Mouse (Mus musculus): ENCODE results near the gene Morn1. TPM values are rescaled to one million over a fixed set of nuclear protein-coding genes. Genes with fewer than 3 reads are reported as not detected.
A peak's percentile ranks its signal among the peaks of the same experiment; 100 is the strongest.

Gene Morn1
- polyA plus RNA-seq (2015; fragmentation: Nextera tagmentation; extraction: Ambion mirVana): 0.88 and 1.1 TPM in 2 replicates

GRCm38 (mm10) chr4:155086108-155087024 lies at the start of gene Morn1, which contains the start of gene Rer1:
Gene Morn1, plus strand, starts transcription at chr4:155086577.
Gene Rer1, minus strand, starts transcription at chr4:155086382.
- Histone ChIP-seq H3K36me3 (replicated peaks) (peaks cover 28% of the 10 kb centered on the region), H3K9ac (peak within 1 kb of the TSS; percentile 94), H3K4me3 (replicated peaks) (peak within 1 kb of the TSS; percentile 100), H3K9me3 (replicated peaks) (no peaks in the 10 kb centered on the region), H3K27me3 (no peaks in the 10 kb centered on the region), H3K4me1 (replicated peaks) (peaks cover 53% of the 10 kb centered on the region), H3K27ac (replicated peaks) (peak within 1 kb of the TSS; percentile 92), H3K4me2 (peak within 1 kb of the TSS; percentile 98)
- ATAC-seq (ENCODE audit: insufficient read depth): peak; percentile 97
- WGBS (ENCODE audit: insufficient replicate concordance): under 1% methylated on average over 85 of the region's 85 CpGs

- 46% methylated on average over 9 of the region's 9 CpGs for WGBS (ENCODE audit: insufficient replicate concordance)
- Histone ChIP-seq H3K9ac (no peak overlapping the region), H3K27ac (replicated peaks) (no peak overlapping the region), H3K4me2 (no peak overlapping the region), H3K4me1 (replicated peaks) (no peaks in the 10 kb centered on the region), H3K36me3 (replicated peaks) (no peaks in the 10 kb centered on the region), H3K4me3 (replicated peaks) (no peak overlapping the region), H3K9me3 (replicated peaks) (no peaks in the 10 kb centered on the region), H3K27me3 (peaks cover 73% of the 10 kb centered on the region)
- no peak for ATAC-seq (ENCODE audit: insufficient read depth)
These were observed 46.2 kb upstream of the Morn1 start for GRCm38 (mm10) chr4:155040197-155040596.

- no peaks in the 10 kb centered on the region for H3K4me1 ChIP-seq (replicated peaks)
- no peaks in the 10 kb centered on the region for H3K36me3 ChIP-seq (replicated peaks)
- no peak overlapping the region for H3K9ac ChIP-seq
- no peaks in the 10 kb centered on the region for H3K9me3 ChIP-seq (replicated peaks)
- H3K27me3 ChIP-seq: peaks cover 76% of the 10 kb centered on the region
- WGBS (ENCODE audit: insufficient replicate concordance): 63% methylated on average over 6 of the region's 6 CpGs
- H3K4me2 ChIP-seq: no peak overlapping the region
- H3K4me3 ChIP-seq (replicated peaks): no peak overlapping the region
- ATAC-seq (ENCODE audit: insufficient read depth): no peak
- no peak overlapping the region for H3K27ac ChIP-seq (replicated peaks)
These were observed 45.7 kb upstream of the Morn1 start for GRCm38 (mm10) chr4:155040696-155041095.

GRCm38 (mm10) chr4:155042606-155043288 lies 43.6 kb upstream of the Morn1 start:
- no peak overlapping the region for H3K4me3 ChIP-seq (replicated peaks)
- no peaks in the 10 kb centered on the region for H3K9me3 ChIP-seq (replicated peaks)
- no peak for ATAC-seq (ENCODE audit: insufficient read depth)
- H3K4me2 ChIP-seq: no peak overlapping the region
- peaks cover 72% of the 10 kb centered on the region for H3K27me3 ChIP-seq
- H3K27ac ChIP-seq (replicated peaks): no peak overlapping the region
- no peaks in the 10 kb centered on the region for H3K36me3 ChIP-seq (replicated peaks)
- 3% methylated on average over 65 of the region's 65 CpGs for WGBS (ENCODE audit: insufficient replicate concordance)
- H3K9ac ChIP-seq: no peak overlapping the region
- H3K4me1 ChIP-seq (replicated peaks): no peaks in the 10 kb centered on the region

GRCm38 (mm10) chr4:155043289-155043625 lies 43.1 kb upstream of the Morn1 start:
- no peaks in the 10 kb centered on the region for H3K36me3 ChIP-seq (replicated peaks)
- H3K4me2 ChIP-seq: no peak overlapping the region
- no peak for ATAC-seq (ENCODE audit: insufficient read depth)
- H3K9me3 ChIP-seq (replicated peaks): no peaks in the 10 kb centered on the region
- H3K27ac ChIP-seq (replicated peaks): no peak overlapping the region
- 3% methylated on average over 25 of the region's 25 CpGs for WGBS (ENCODE audit: insufficient replicate concordance)
- no peak overlapping the region for H3K9ac ChIP-seq
- peaks cover 74% of the 10 kb centered on the region for H3K27me3 ChIP-seq
- no peaks in the 10 kb centered on the region for H3K4me1 ChIP-seq (replicated peaks)
- no peak overlapping the region for H3K4me3 ChIP-seq (replicated peaks)

- Histone ChIP-seq H3K4me1 (replicated peaks) (no peaks in the 10 kb centered on the region), H3K27ac (replicated peaks) (no peak overlapping the region), H3K4me2 (no peak overlapping the region), H3K4me3 (replicated peaks) (no peak overlapping the region), H3K9me3 (replicated peaks) (no peaks in the 10 kb centered on the region), H3K36me3 (replicated peaks) (no peaks in the 10 kb centered on the region), H3K9ac (no peak overlapping the region), H3K27me3 (peaks cover 52% of the 10 kb centered on the region)
- ATAC-seq (ENCODE audit: insufficient read depth): no peak
- WGBS (ENCODE audit: insufficient replicate concordance): 65% methylated on average over 14 of the region's 14 CpGs
These were observed 39.7 kb upstream of the Morn1 start for GRCm38 (mm10) chr4:155046636-155047035.

- WGBS (ENCODE audit: insufficient replicate concordance): 58% methylated on average over 7 of the region's 7 CpGs
- Histone ChIP-seq H3K4me1 (replicated peaks) (no peaks in the 10 kb centered on the region), H3K9ac (no peak overlapping the region), H3K4me3 (replicated peaks) (no peak overlapping the region), H3K36me3 (replicated peaks) (no peaks in the 10 kb centered on the region), H3K9me3 (replicated peaks) (no peaks in the 10 kb centered on the region), H3K27me3 (peaks cover 31% of the 10 kb centered on the region), H3K27ac (replicated peaks) (no peak overlapping the region), H3K4me2 (no peak overlapping the region)
- no peak for ATAC-seq (ENCODE audit: insufficient read depth)
These were observed 36.3 kb upstream of the Morn1 start for GRCm38 (mm10) chr4:155050116-155050515.

- Histone ChIP-seq H3K9ac (no peak within 1 kb of the TSS), H3K27ac (replicated peaks) (no peak within 1 kb of the TSS), H3K4me3 (replicated peaks) (no peak within 1 kb of the TSS), H3K4me2 (no peak within 1 kb of the TSS), H3K9me3 (replicated peaks) (no peaks in the 10 kb centered on the region), H3K4me1 (replicated peaks) (no peaks in the 10 kb centered on the region), H3K27me3 (peaks cover 37% of the 10 kb centered on the region), H3K36me3 (replicated peaks) (no peaks in the 10 kb centered on the region)
- no peak for ATAC-seq (ENCODE audit: insufficient read depth)
- 51% methylated on average over 10 of the region's 10 CpGs for WGBS (ENCODE audit: insufficient replicate concordance)
These were observed 29.7 kb upstream of the Morn1 start, which contains the start of gene Plch2 for GRCm38 (mm10) chr4:155056724-155057123. Gene Plch2, minus strand, starts transcription at chr4:155056784.

- H3K36me3 ChIP-seq (replicated peaks): no peaks in the 10 kb centered on the region
- H3K4me1 ChIP-seq (replicated peaks): no peaks in the 10 kb centered on the region
- no peak overlapping the region for H3K4me3 ChIP-seq (replicated peaks)
- H3K9ac ChIP-seq: no peak overlapping the region
- ATAC-seq (ENCODE audit: insufficient read depth): no peak
- H3K27me3 ChIP-seq: peaks cover 40% of the 10 kb centered on the region
- H3K9me3 ChIP-seq (replicated peaks): no peaks in the 10 kb centered on the region
- WGBS (ENCODE audit: insufficient replicate concordance): 39% methylated on average over 10 of the region's 10 CpGs
- no peak overlapping the region for H3K4me2 ChIP-seq
- no peak overlapping the region for H3K27ac ChIP-seq (replicated peaks)
These were observed 28.1 kb upstream of the Morn1 start for GRCm38 (mm10) chr4:155058325-155058724.

- WGBS (ENCODE audit: insufficient replicate concordance): 21% methylated on average over 3 of the region's 3 CpGs
- H3K4me3 ChIP-seq (replicated peaks): no peak overlapping the region
- peaks cover 11% of the 10 kb centered on the region for H3K36me3 ChIP-seq (replicated peaks)
- no peaks in the 10 kb centered on the region for H3K9me3 ChIP-seq (replicated peaks)
- no peak for ATAC-seq (ENCODE audit: insufficient read depth)
- H3K4me1 ChIP-seq (replicated peaks): peaks cover 34% of the 10 kb centered on the region
- H3K27ac ChIP-seq (replicated peaks): no peak overlapping the region
- peaks cover 12% of the 10 kb centered on the region for H3K27me3 ChIP-seq
- no peak overlapping the region for H3K4me2 ChIP-seq
- no peak overlapping the region for H3K9ac ChIP-seq
These were observed 22.5 kb upstream of the Morn1 start for GRCm38 (mm10) chr4:155063895-155064294.

- Histone ChIP-seq H3K9ac (no peak overlapping the region), H3K36me3 (replicated peaks) (peaks cover 16% of the 10 kb centered on the region), H3K27ac (replicated peaks) (no peak overlapping the region), H3K4me1 (replicated peaks) (peaks cover 35% of the 10 kb centered on the region), H3K4me2 (no peak overlapping the region), H3K9me3 (replicated peaks) (no peaks in the 10 kb centered on the region), H3K4me3 (replicated peaks) (no peak overlapping the region), H3K27me3 (peaks cover 9% of the 10 kb centered on the region)
- no peak for ATAC-seq (ENCODE audit: insufficient read depth)
- 55% methylated on average over 2 of the region's 2 CpGs for WGBS (ENCODE audit: insufficient replicate concordance)
These were observed 21.9 kb upstream of the Morn1 start for GRCm38 (mm10) chr4:155064474-155064873.

All from liver, embryonic 15.5 days (tissue).